Mouse (Mus musculus) liver, postnatal 0 days (tissue): ENCODE measurements around the gene Cnfn. TPM values are rescaled to one million over a fixed set of nuclear protein-coding genes. Genes with fewer than 3 reads are reported as not detected.

Experiments used
- ATAC-seq: fragments of 200-750 bp; cut with Nextera tagmentation; 2 replicates; pipeline ENCODE4 v1.8.0; 2017; ENCODE audit warnings: mild to moderate bottlenecking, moderate library complexity
- DNase-seq: peaks from one replicate; pipeline ENCODE4 v3.0.0-alpha.2; 2016
- H3K27ac ChIP-seq: fragments of 300-500 bp; sonication (generic); 2 replicates; pipeline ENCODE4 v1.5.1; 2014; ENCODE audit warnings: antibody characterized with exemption, moderate library complexity, mild to moderate bottlenecking, low read depth
- H3K27me3 ChIP-seq: fragments of 300-500 bp; sonication (generic); 2 replicates; pipeline ENCODE4 v1.6.1; 2014; ENCODE audit warnings: low read length, control low read depth, mixed read lengths; ENCODE audit not compliant: insufficient read depth
- H3K36me3 ChIP-seq: fragments of 300-500 bp; sonication (generic); replicated peaks from 2 replicates; pipeline ENCODE4 v1.6.1; 2014; ENCODE audit warnings: mild to moderate bottlenecking, control low read depth, low read length, moderate library complexity, mixed read lengths; ENCODE audit not compliant: insufficient read depth
- H3K4me1 ChIP-seq: fragments of 300-500 bp; sonication (generic); 2 replicates; pipeline ENCODE4 v1.6.1; 2014; ENCODE audit warnings: antibody characterized with exemption, mild to moderate bottlenecking, control low read depth; ENCODE audit not compliant: insufficient read depth
- H3K4me2 ChIP-seq: fragments of 300-500 bp; sonication (generic); 2 replicates; pipeline ENCODE4 v1.6.1; 2014; ENCODE audit warnings: low read depth, mild to moderate bottlenecking, low read length, moderate library complexity, mixed read lengths
- H3K4me3 ChIP-seq: fragments of 300-500 bp; sonication (generic); 2 replicates; pipeline ENCODE4 v1.5.1; 2014; ENCODE audit warnings: low read depth, low read length
- H3K9ac ChIP-seq: fragments of 300-500 bp; sonication (generic); replicated peaks from 2 replicates; pipeline ENCODE4 v1.6.1; 2014; ENCODE audit warnings: mild to moderate bottlenecking, moderate library complexity
- H3K9me3 ChIP-seq: fragments of 300-500 bp; sonication (generic); 2 replicates; pipeline ENCODE4 v1.6.1; 2016; ENCODE audit warnings: mild to moderate bottlenecking, control low read depth, low read length, mixed read lengths
- CTCF ChIP-seq: sonication (generic); IDR thresholded peaks from 2 replicates; pipeline ENCODE4 v1.5.1; 2016; ENCODE audit warnings: antibody characterized with exemption, low read depth
- EP300 ChIP-seq: IDR thresholded peaks from 2 replicates; pipeline ENCODE4 v1.6.1; 2016; ENCODE audit warnings: antibody characterized with exemption, low read depth, mild to moderate bottlenecking
- WGBS: fragments of 180-500 bp; shearing (Covaris S2); extraction: QIAGEN DNeasy Blood & Tissue Kit; methylation state at CpG from one replicate; pipeline ENCODE4 v1.1.7; 2014; ENCODE audit not compliant: insufficient replicate concordance; 5-methylcytosine and 5-hydroxymethylcytosine counted together
- polyA plus RNA-seq: library from polyadenylated mRNA; unstranded; fragments of >200 nt; fragmentation: Nextera tagmentation; extraction: Ambion mirVana; gene quantifications from 2 replicates; pipeline ENCODE4 v1.2.1, GENCODE M21; 2015

Gene Cnfn
- polyA plus RNA-seq, 1 experiment from 2014 or later, result not detected

DNA sequence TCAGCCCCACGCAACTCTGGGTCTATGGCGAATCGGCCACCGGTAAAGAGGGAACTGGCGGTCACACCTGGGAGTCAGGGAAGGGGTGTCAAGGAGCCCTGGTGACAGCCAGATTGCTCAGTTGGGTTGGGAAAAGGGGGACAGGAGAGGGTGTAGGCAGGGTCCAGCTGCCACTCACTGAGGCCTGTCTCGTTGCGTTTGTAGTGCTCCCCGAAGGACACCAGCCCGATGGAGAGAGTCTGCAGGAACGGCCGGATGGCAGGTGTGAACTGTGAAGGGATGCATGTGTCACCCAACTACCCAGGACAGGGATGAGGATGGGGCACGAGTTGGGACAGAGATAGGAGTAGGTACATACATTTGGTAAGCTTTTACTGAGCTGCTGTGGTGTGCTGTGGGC lies 15.7 kb upstream of the Cnfn start:
- no peak for TF ChIP-seq CTCF
- no peak for TF ChIP-seq EP300
- H3K27ac ChIP-seq, result peak overlapping the region; percentile 93
- H3K4me1 ChIP-seq, result peaks cover 39% of the 10 kb centered on the region
- no peaks in the 10 kb centered on the region for H3K27me3 ChIP-seq
- H3K4me2 ChIP-seq, result peak overlapping the region; percentile 36; the same call in 1 of the 2 replicates
- ATAC-seq (no peak), DNase-seq (no peak)
- peaks cover 61% of the 10 kb centered on the region for H3K36me3 ChIP-seq
- H3K9ac ChIP-seq, result no peak overlapping the region
- H3K9me3 ChIP-seq, result no peaks in the 10 kb centered on the region
- H3K4me3 ChIP-seq, result no peak overlapping the region
- 81% methylated on average over 12 of the region's 12 CpGs for WGBS

GRCm38 (mm10) chr7:25384818-25385217 lies 15.3 kb upstream of the Cnfn start:
- TF ChIP-seq EP300 (no peak), CTCF (no peak)
- H3K4me1 ChIP-seq, result peaks cover 37% of the 10 kb centered on the region

GRCm38 (mm10) chr7:25384318-25384717 lies 14.8 kb upstream of the Cnfn start:
- WGBS, result 83% methylated on average over 13 of the region's 13 CpGs
- no peak overlapping the region for H3K4me2 ChIP-seq
- H3K4me1 ChIP-seq, result peaks cover 37% of the 10 kb centered on the region
- ATAC-seq (no peak), DNase-seq (no peak)
- no peak for TF ChIP-seq EP300
- no peak for TF ChIP-seq CTCF
- no peaks in the 10 kb centered on the region for H3K27me3 ChIP-seq
- H3K4me3 ChIP-seq, result no peak overlapping the region
- peaks cover 61% of the 10 kb centered on the region for H3K36me3 ChIP-seq
- H3K9me3 ChIP-seq, result no peaks in the 10 kb centered on the region
- H3K27ac ChIP-seq, result no peak overlapping the region
- no peak overlapping the region for H3K9ac ChIP-seq

More at GRCm38 (mm10) chr7:25384818-25385217, 15.3 kb upstream of the Cnfn start:
- H3K9me3 ChIP-seq, result no peaks in the 10 kb centered on the region
- H3K27ac ChIP-seq, result 0 out of 2 replicates have a peak overlapping the region, but pooled peaks have one; percentile 93
- DNase-seq (peak; percentile 35), ATAC-seq (no peak)
- H3K4me3 ChIP-seq, result no peak overlapping the region
- WGBS, result 46% methylated on average over 9 of the region's 9 CpGs
- H3K9ac ChIP-seq, result no peak overlapping the region
- H3K36me3 ChIP-seq, result peaks cover 61% of the 10 kb centered on the region
- peak overlapping the region; percentile 36; the same call in 1 of the 2 replicates for H3K4me2 ChIP-seq
- no peaks in the 10 kb centered on the region for H3K27me3 ChIP-seq

DNA sequence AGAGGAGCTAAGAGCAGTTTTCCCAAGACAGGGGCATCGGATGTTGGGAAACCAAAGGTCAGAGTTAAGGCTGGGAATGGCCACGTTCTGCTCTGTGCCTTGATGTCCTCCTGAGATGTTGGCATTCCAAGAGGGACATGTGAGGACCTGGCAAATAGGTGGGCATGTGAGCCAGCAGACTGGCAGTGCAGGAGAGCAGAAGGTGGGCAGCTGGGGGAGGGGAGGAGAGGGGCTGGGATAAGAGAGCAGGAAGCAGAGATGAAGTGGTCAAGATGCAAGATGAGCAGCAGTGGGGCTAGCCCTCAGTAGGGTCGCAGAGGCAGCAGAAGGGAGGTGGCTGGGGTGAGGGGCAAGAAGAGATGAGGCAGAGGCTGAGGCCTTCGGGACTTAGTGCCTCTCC lies 14.4 kb upstream of the Cnfn start:
- no peak for TF ChIP-seq CTCF
- TF ChIP-seq EP300, result no peak
- Histone ChIP-seq H3K27me3 (no peaks in the 10 kb centered on the region), H3K4me2 (no peak overlapping the region), H3K9me3 (no peaks in the 10 kb centered on the region), H3K36me3 (peaks cover 61% of the 10 kb centered on the region), H3K9ac (no peak overlapping the region), H3K4me3 (no peak overlapping the region), H3K27ac (no peak overlapping the region), H3K4me1 (peaks cover 40% of the 10 kb centered on the region)
- ATAC-seq (no peak), DNase-seq (no peak)
- 79% methylated on average over 4 of the region's 4 CpGs for WGBS

DNA sequence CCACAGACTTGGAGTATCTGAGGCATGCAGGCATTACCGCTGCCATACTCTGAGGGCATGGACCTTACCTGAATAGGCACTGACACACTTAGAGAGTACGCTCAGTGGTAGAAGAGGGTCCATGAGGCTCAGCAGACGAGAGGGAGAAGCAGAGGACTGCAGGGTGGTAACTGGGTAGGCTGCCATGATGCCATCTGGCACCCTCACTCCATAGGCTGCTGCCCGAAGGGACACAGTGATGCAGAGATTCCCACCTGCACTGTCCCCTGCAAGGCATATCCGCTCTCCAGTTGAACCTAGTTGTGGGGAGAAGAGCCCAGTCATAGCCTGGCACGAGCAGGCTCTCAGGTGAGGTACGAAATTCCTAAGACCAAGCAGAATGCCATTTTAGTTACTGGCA lies 13.9 kb upstream of the Cnfn start:
- Histone ChIP-seq H3K4me1 (peaks cover 40% of the 10 kb centered on the region), H3K36me3 (peaks cover 57% of the 10 kb centered on the region), H3K9me3 (no peaks in the 10 kb centered on the region), H3K4me2 (no peak overlapping the region), H3K27me3 (no peaks in the 10 kb centered on the region), H3K4me3 (no peak overlapping the region), H3K9ac (no peak overlapping the region), H3K27ac (no peak overlapping the region)
- no peak for ATAC-seq
- DNase-seq, result no peak
- TF ChIP-seq CTCF, result no peak
- TF ChIP-seq EP300, result no peak
- 86% methylated on average over 7 of the region's 7 CpGs for WGBS

DNA sequence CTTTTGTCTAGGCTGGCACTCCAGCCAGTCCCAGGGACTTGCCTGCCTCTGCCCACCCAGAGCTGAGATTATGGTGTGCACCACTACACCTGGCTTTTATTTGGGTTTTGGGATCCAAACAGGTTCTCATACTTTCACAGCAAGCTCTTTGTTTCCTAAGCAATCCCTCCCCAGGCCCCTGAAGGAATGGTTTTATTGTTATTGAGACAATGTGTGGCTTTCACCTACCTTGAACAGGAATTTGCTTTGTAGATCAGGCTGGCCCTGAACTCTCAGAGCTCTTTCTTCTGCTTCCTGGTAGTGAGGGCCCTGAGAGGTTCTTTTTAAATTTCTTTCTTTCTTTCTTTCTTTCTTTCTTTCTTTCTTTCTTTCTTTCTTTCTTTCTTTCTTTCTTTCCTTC lies 13.0 kb upstream of the Cnfn start:
- Histone ChIP-seq H3K4me3 (no peak overlapping the region), H3K27me3 (no peaks in the 10 kb centered on the region), H3K4me1 (peaks cover 40% of the 10 kb centered on the region), H3K9me3 (no peaks in the 10 kb centered on the region), H3K4me2 (no peak overlapping the region), H3K36me3 (peaks cover 48% of the 10 kb centered on the region), H3K27ac (no peak overlapping the region), H3K9ac (no peak overlapping the region)
- ATAC-seq (no peak), DNase-seq (no peak)
- TF ChIP-seq EP300 (no peak), CTCF (no peak)

DNA sequence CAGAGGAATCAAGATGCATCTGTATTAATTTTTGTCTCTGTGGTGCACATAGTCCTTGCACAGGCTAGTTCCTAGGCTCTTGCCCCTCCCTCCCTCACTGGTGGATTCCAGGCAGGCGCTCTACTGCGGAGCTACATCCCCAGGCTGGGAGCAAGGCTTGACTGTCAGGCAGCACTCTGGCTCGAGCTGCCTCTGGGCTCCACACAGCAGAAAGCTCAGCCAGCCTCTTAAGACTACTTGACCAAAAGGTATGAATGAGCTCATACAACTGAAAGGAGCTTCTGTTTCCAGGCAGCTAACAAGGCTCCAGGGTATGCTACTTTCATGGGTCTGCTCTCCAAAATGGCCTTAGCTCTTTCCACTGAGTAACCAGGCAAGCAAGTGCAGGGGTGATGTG lies 11.8 kb upstream of the Cnfn start:
- no peak for DNase-seq
- WGBS, result 73% methylated on average over 3 of the region's 3 CpGs
- Histone ChIP-seq H3K4me1 (peaks cover 33% of the 10 kb centered on the region), H3K27ac (no peak overlapping the region), H3K4me2 (no peak overlapping the region), H3K36me3 (peaks cover 45% of the 10 kb centered on the region), H3K9me3 (no peaks in the 10 kb centered on the region), H3K4me3 (no peak overlapping the region), H3K27me3 (no peaks in the 10 kb centered on the region), H3K9ac (no peak overlapping the region)
- ATAC-seq, result no peak
- TF ChIP-seq CTCF (no peak), EP300 (no peak)
